Mouse (Mus musculus): ENCODE data around the gene Snx22.

DNA sequence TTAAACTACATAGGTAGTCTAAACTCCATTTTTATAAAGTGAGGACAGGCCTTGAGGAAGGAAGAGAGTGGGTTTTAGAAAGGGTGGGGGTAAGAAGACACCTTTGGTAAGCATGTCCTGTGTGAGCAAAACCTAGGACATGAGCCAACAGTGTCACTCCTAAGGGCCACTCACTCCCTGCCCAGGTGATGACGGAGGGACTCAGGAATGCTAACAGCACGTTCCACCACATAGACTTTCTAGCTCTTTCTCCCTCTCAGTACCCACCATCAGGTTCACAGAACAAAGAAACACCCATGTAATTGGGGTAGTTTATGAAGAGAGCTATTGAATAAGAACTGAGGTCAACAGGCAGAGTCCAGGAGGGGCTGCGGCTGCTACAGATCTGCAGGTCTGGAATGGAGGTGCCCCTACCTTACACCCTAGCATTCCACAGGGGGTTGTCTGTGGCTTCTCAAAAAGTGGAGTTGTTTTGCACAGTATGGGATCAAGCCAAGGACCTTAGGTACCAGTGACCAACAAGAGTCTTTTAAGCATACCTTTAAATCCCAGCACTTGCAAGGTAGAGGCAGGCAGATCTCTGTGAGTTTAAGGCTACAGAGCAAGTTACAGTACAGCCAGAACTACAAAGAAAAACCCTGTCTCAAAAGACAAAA lies 11.4 kb upstream of the Snx22 start:
- TF ChIP-seq EP300 (IDR thresholded peaks at IDR 0.05; ENCODE audit: low read length) (no peak), SIN3A (IDR thresholded peaks at IDR 0.05; ENCODE audit: low read length) (no peak), CTCF (conservative IDR thresholded peaks at IDR 0.05 in 1 of 2, IDR thresholded peaks at IDR 0.05 in 1 of 2; ENCODE audit: low read depth in 2 of 2, low read length in 2 of 2) (no peak), ZNF384 (IDR thresholded peaks at IDR 0.05; ENCODE audit: low read depth, low read length) (no peak), MAX (IDR thresholded peaks at IDR 0.05; ENCODE audit: low read length) (no peak), SMC3 (IDR thresholded peaks at IDR 0.05; ENCODE audit: low read depth, low read length) (no peak), ZMIZ1 (IDR thresholded peaks at IDR 0.05; ENCODE audit: low read depth, low read length) (no peak), POLR2A (IDR thresholded peaks at IDR 0.05; ENCODE audit: low read depth, low read length) (no peak), HCFC1 (IDR thresholded peaks at IDR 0.05; ENCODE audit: low read depth, low read length) (no peak), IRF4 (IDR thresholded peaks at IDR 0.05; ENCODE audit: low read depth, low read length) (no peak), UBTF (IDR thresholded peaks at IDR 0.05; ENCODE audit: low read depth, low read length) (no peak)
